Mouse (Mus musculus) stomach, postnatal 0 days (tissue): Measurements from ENCODE around the gene Vps13d.

ENCODE experiments used
- CTCF ChIP-seq: IDR thresholded peaks from 2 replicates; pipeline ENCODE4 v1.5.1; 2016; ENCODE audit warnings: antibody characterized with exemption, low read depth, mild to moderate bottlenecking, moderate library complexity
- EP300 ChIP-seq: optimal IDR thresholded peaks from 2 replicates; pipeline ENCODE3; 2016; ENCODE audit warnings: antibody characterized with exemption

DNA sequence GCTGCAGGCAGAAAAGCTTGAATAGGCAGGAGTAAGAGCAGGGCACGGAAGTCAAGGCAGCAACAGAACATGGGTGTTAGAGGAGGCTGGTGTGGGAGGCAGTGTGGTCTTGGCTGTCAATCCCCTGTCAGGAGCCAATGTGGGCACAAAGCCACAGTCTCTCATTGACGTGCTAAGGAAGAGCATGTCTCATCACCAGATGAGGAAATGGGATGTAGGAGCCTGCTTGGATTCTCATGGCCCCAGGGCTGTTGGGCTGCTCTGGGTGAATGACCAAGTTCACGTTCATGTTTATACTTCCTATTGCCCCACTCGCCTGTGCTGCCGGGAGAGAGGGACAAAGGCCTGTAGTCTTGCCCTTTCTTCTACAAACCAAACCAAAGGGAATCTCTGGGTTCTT is 23.0 kb upstream of the Vps13d start:
- no peak for TF ChIP-seq CTCF
- TF ChIP-seq EP300, result no peak
